In the genomic region with DNA sequence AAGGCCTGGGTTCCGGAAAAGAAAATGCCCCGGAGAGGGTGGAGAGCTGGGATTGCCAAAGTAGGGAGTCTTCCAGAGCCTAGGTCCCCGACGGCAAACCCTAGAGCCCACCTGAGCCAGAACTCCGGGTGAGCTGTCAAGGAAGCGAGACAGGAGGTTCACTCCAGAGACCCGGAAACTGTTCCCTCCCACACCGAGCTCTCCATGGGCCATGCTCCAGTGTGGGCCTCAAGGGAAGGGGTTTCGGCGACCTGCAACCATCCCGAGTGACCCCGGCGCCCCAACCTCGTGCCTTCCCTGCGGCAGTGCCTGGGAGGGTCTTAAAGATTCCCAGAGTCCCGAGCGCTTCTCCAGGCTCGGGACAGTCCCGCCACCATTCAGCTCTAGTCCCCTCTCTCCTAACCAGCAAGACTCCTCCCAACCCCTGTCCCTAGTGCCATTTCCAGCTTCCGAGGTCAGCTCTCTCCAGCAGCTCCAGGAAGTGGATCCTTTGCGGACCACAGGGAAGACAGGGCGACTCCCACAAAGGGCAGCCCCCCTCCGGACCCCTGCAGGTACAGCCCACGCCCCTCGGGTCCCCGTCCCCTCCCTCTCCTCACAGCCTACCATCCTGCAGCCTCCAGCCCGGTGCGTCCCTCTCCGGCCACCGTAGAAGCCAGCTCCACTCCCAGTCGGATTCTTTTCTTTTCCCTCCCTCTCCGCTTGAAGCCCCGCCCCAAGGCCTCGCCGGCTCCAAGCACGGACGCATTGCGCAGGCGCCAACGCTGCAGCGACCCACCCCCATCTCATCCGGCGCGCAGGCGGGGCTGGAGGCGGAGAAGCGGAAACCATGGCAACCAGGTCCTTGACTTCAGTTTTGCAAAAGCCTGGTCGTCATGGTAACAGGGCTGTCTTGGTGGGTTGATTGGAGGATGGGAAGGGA, we compare ENCODE assay signal across 8 mouse cellular contexts. TPM values are rescaled to one million over a fixed set of nuclear protein-coding genes. Genes with fewer than 3 reads are reported as not detected.
A peak's percentile ranks its signal among the peaks of the same experiment; 100 is the strongest.
DNase-seq lines count a peak whose midpoint lies in the region; ATAC-seq and TF ChIP-seq lines count a peak whose summit lies in the region.

Ap1s1 (minus strand) TSS at position 734 of the 922 bp plus-strand sequence.

- H3K9me3 ChIP-seq in hindbrain, postnatal 0 days (ENCODE audit: low read length): no peaks in the 10 kb centered on the region

- intact Hi-C loops in gastrocnemius, adult 2 months (cut with DNase I): no loop called here
- intact Hi-C loops in left cerebral cortex, adult 2 months (cut with DNase I): no loop called here

- ATAC-seq in common myeloid progenitor, adult 5-6 weeks (replicated peaks; ENCODE audit: low read depth, poor library complexity, severe bottlenecking): peak; percentile 93
- ATAC-seq in hindbrain, postnatal 0 days: peak; percentile 94
- peak; percentile 94 for ATAC-seq in megakaryocyte, adult 5-6 weeks (ENCODE audit: poor library complexity, severe bottlenecking)

- H3K9ac ChIP-seq in hindbrain, postnatal 0 days (replicated peaks; ENCODE audit: low read length): peak within 1 kb of the TSS; percentile 74

- peaks cover 12% of the 10 kb centered on the region; the same call in 1 of the 2 replicates for H3K36me3 ChIP-seq in hindbrain, postnatal 0 days (ENCODE audit: insufficient read depth, low read length)

- peak within 1 kb of the TSS; percentile 84 for H3K4me2 ChIP-seq in hindbrain, postnatal 0 days (ENCODE audit: low read depth, low read length)

- H3K27ac ChIP-seq in gastrocnemius, adult 2 months: peak within 1 kb of the TSS; percentile 83
- H3K27ac ChIP-seq in hindbrain, postnatal 0 days: peak within 1 kb of the TSS; percentile 76
- H3K27ac ChIP-seq in left cerebral cortex, adult 2 months: peak within 1 kb of the TSS; percentile 85

- no peak for TF ChIP-seq CTCF in gastrocnemius, adult 2 months (IDR thresholded peaks at IDR 0.05)
- TF ChIP-seq CTCF in hindbrain, postnatal 0 days (IDR thresholded peaks at IDR 0.05; ENCODE audit: low read depth): no peak
- no peak for TF ChIP-seq CTCF in left cerebral cortex, adult 2 months (IDR thresholded peaks at IDR 0.05)

- H3K4me1 ChIP-seq in hindbrain, postnatal 0 days (ENCODE audit: insufficient read depth, low read length): no peaks in the 10 kb centered on the region

- WGBS in hindbrain, postnatal 0 days: under 1% methylated on average over 48 of the region's 48 CpGs

- DNase-seq in ZHBTc4 (ENCODE audit: low read depth, low spot score): peak; percentile 99
- peak; percentile 97 for DNase-seq in gastrocnemius, adult 2 months
- peak; percentile 99 for DNase-seq in hindbrain, postnatal 0 days (ENCODE audit: low spot score)
- DNase-seq in left cerebral cortex, adult 2 months (ENCODE audit: extremely low spot score in 1 of 2, low spot score in 2 of 2): peak; percentile 98 to 99
- DNase-seq in right cerebral cortex, adult 2 months (ENCODE audit: low spot score in 2 of 2): peak; percentile 97 to 99
- peak; percentile 97 for DNase-seq in urinary bladder, postnatal 14 days (ENCODE audit: low spot score)

- no peaks in the 10 kb centered on the region for H3K27me3 ChIP-seq in hindbrain, postnatal 0 days (ENCODE audit: insufficient read depth, low read length)

- peak within 1 kb of the TSS; percentile 93 for H3K4me3 ChIP-seq in gastrocnemius, adult 2 months
- H3K4me3 ChIP-seq in hindbrain, postnatal 0 days (ENCODE audit: low read length): peak within 1 kb of the TSS; percentile 67
- peak within 1 kb of the TSS; percentile 69 for H3K4me3 ChIP-seq in left cerebral cortex, adult 2 months

RNA-seq across cellular contexts. Expression of gene Ap1s1, which starts in this region (rescaled TPM):
- 63.6 and 70.1 TPM in 2 replicates for total RNA-seq in common myeloid progenitor, adult 5-6 weeks (2017)
- total RNA-seq in gastrocnemius, adult 2 months (2021): 10 to 100 TPM; 12.4 to 19.2 TPM
- total RNA-seq in hindbrain, postnatal 0 days (2014; rRNA removed): 122 and 123 TPM in 2 replicates
- polyA plus RNA-seq in hindbrain, postnatal 0 days (2015; fragmentation: Nextera tagmentation; extraction: Ambion mirVana): 226 and 230 TPM in 2 replicates
- total RNA-seq in left cerebral cortex, adult 2 months (2021): 100 to 1,000 TPM; 349 to 354 TPM
- total RNA-seq in megakaryocyte, adult 5-6 weeks (2015): 19.1 and 19.6 TPM in 2 replicates
- 43.3 and 47.2 TPM in 2 replicates for total RNA-seq in megakaryocyte, adult 5-6 weeks (2017)

Comparison
In these comparisons a context has a peak if more than half of its experiments do, and no peak if none do; other contexts are left out.
1. Peak in every context shown above with its lines: DNase-seq, ATAC-seq, H3K4me3 ChIP-seq and H3K27ac ChIP-seq.